Mouse (Mus musculus) large intestine, adult 2 months (tissue): Measurements from ENCODE around the gene Mfsd8. TPM values are rescaled to one million over a fixed set of nuclear protein-coding genes. Genes with fewer than 3 reads are reported as not detected.

ENCODE experiments used
- polyA plus RNA-seq: library from polyadenylated mRNA; depleted of rRNA; stranded (reverse); fragments of >200 nt; gene quantifications from 2 replicates; pipeline ENCODE4 v1.2.3, GENCODE M21; 2012; rRNA removed

Mfsd8 gene
- polyA plus RNA-seq, 1 experiment: 3.1 TPM

Other genes starting within 250 kb of the Mfsd8 start
- not detected in 2 replicates for gene Slc25a31, start 138.0 kb downstream of the Mfsd8 start, polyA plus RNA-seq
- gene Hspa4l, start 102.4 kb downstream of the Mfsd8 start, polyA plus RNA-seq: 3.6 and 6.0 TPM in 2 replicates
- 4.4 and 6.4 TPM in 2 replicates for gene Plk4, start 46.9 kb downstream of the Mfsd8 start, polyA plus RNA-seq
- gene Abhd18, start 84 bp upstream of the Mfsd8 start, polyA plus RNA-seq: 2.9 and 6.7 TPM in 2 replicates
- not detected in 2 replicates for gene 1700034I23Rik, start 55.7 kb upstream of the Mfsd8 start, polyA plus RNA-seq
- gene Larp1b, start 102.9 kb upstream of the Mfsd8 start, polyA plus RNA-seq: 13.5 and 22.2 TPM in 2 replicates
- gene Pgrmc2, start 236.2 kb upstream of the Mfsd8 start, polyA plus RNA-seq: 7.6 and 9.5 TPM in 2 replicates